Mouse (Mus musculus) NIH3T3 (cell line): ENCODE measurements around the gene Cyb5r2.

Source experiments
- DNase-seq: peaks from one replicate; pipeline ENCODE4 v3.0.0-alpha.2; 2012; ENCODE audit warnings: low read depth

Gene Cyb5r2

DNA sequence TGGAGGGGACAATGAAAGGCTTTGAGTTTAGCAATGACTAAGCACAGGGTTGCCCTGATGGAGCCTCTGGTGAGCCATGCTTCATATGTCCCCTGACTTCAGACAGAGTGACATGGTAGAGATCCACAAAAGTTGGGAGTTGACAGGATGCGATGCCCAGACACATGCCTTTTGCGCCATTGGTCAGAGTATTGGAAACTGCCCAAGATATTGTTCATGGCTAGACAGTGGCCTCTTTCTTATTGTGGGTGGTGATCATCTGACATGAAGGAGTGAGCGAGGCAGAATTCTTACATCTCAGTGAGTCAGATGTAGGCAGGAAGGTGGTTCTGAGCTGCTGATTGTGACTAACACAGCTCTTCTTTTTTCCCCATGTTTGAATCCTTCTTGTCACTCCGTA lies 35.3 kb downstream of the Cyb5r2 start:
- no peak for DNase-seq

GRCm38 (mm10) chr7:107720771-107721170 lies 37.1 kb downstream of the Cyb5r2 start:
- no peak for DNase-seq

DNA sequence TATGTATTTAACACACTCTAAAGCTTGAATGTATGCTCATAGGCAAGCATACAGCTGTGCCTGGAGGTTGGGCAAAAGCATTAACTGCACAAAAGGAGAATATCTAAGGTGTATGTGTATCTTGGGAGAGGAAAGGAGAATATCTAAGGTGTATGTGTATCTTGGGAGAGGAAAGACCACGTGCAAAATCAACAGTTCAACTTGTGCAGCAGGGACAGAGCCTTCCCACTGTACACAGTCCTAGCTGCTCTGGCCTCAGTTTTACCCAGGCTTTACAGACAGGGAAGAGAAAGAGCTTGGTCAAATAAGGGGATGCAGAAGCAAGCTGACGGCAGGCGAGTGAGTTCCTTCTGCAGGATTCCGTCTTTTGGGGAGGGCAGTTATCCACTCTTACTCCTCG lies 43.8 kb downstream of the Cyb5r2 start:
- no peak for DNase-seq

GRCm38 (mm10) chr7:107712743-107713142 lies 45.1 kb downstream of the Cyb5r2 start:
- no peak for DNase-seq

DNA sequence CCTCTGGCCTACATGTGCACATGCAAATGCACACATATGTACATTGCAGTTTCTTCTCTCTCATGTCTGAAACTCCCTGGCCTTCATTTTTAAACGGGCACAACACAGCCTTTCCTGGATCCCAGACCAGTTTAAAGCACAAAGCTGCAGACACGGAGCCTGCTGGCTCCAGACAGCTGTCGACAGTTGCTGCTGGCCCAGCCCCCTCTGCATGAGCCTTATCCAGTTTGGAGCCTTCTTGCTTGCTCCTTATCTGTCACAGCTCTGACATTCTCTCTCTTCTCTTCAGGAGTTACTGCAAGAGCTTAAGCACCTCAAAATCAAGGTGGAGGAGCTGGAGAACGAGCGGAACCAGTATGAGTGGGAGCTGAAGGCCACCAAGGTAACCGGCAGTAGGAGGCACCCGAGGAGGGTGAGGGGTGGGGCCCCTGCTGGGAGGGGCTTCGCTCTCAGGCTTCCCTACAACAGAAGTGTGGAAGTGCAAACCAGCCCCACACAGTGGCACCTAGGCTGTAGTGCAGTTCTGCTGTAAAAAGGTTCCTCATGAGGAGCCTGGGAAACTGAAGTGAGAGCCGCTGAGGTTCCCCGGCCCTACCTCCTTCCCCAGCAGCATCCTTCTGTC lies 49.2 kb downstream of the Cyb5r2 start:
- DNase-seq, result peak; percentile 3

GRCm38 (mm10) chr7:107707650-107708049 lies 50.2 kb downstream of the Cyb5r2 start:
- DNase-seq, result no peak

DNA sequence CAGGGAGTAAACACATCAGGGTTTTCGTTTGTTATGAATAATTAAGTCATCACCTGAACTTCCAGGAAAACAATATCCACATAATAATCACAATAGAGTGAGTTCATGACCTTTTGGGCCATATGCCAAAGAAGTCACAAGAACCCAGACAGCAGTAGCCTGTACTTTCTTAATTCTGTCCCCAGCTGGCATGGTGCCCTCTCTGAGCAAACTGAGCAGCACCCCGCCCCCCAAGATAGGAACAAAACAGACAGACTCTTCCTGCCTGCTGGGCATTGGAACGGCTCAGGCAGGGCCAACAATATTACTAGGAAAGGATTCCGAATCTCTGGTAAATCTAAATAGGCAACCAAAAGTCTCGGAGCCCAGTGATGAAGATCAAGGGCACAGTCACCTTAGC lies 51.9 kb downstream of the Cyb5r2 start:
- DNase-seq, result peak; percentile 1

- DNase-seq, result peak; percentile 3
These were observed 55.1 kb downstream of the Cyb5r2 start for GRCm38 (mm10) chr7:107702461-107703380.

GRCm38 (mm10) chr7:107700646-107701045 lies 57.2 kb downstream of the Cyb5r2 start:
- DNase-seq, result no peak

DNA sequence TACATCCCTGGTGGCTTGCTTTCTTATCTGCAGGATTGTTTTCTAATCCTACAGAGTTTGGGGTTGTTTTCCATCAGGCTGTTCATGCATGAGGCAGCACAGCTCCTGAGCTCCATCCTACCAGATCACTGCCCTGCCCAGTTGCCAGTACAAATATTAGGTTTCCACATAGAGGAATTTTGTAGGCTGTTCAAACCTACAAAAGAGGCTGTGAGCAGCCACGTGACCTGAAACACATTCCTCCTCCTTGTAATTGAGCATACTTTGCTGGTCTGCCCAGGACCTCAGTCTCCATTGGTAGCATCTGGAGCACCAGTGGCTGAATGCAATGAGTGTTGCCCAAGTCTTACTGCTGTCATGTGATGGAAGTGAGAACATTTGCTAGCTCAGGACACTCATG lies 57.9 kb downstream of the Cyb5r2 start:
- DNase-seq, result no peak
